In genomic region chrX:104201592-104202139, GRCm38 (mm10) we compare ENCODE assay signal across 8 mouse cellular contexts. TPM values are rescaled to one million over a fixed set of nuclear protein-coding genes. Genes with fewer than 3 reads are reported as not detected.
DNase-seq lines count a peak whose midpoint lies in the region; ATAC-seq and TF ChIP-seq lines count a peak whose summit lies in the region.

No protein-coding gene starts in this region.

- H3K4me3 ChIP-seq in lung, postnatal 0 days (ENCODE audit: low read depth, low read length): peak overlapping the region; percentile 45
- H3K4me3 ChIP-seq in liver, embryonic 11.5 days (ENCODE audit: low read depth, low read length): peak overlapping the region; percentile 48

- peak overlapping the region; percentile 60 for H3K4me2 ChIP-seq in lung, postnatal 0 days (replicated peaks; ENCODE audit: low read depth, low read length)
- H3K4me2 ChIP-seq in liver, embryonic 11.5 days: peak overlapping the region; percentile 71

- no peak for ATAC-seq in lung, postnatal 0 days
- ATAC-seq in liver, embryonic 11.5 days (replicated peaks; ENCODE audit: low FRiP score): no peak

- no peaks in the 10 kb centered on the region for H3K27me3 ChIP-seq in lung, postnatal 0 days (replicated peaks; ENCODE audit: insufficient read depth, low read length)
- H3K27me3 ChIP-seq in liver, embryonic 11.5 days (replicated peaks; ENCODE audit: control insufficient read depth, insufficient read depth, low read length): peaks cover 47% of the 10 kb centered on the region

- TF ChIP-seq EP300 in lung, postnatal 0 days (IDR thresholded peaks at IDR 0.05): no peak

- no peaks in the 10 kb centered on the region for H3K36me3 ChIP-seq in lung, postnatal 0 days (ENCODE audit: insufficient read depth, low read length)
- H3K36me3 ChIP-seq in liver, embryonic 11.5 days (ENCODE audit: control insufficient read depth, insufficient read depth, low read length): no peaks in the 10 kb centered on the region

- no peak for TF ChIP-seq CTCF in lung, postnatal 0 days (IDR thresholded peaks at IDR 0.05)

- no peaks in the 10 kb centered on the region for H3K9me3 ChIP-seq in lung, postnatal 0 days (ENCODE audit: low read length)
- no peaks in the 10 kb centered on the region for H3K9me3 ChIP-seq in liver, embryonic 11.5 days (ENCODE audit: control insufficient read depth, low read length)

- H3K27ac ChIP-seq in lung, postnatal 0 days (ENCODE audit: low read length): no peak overlapping the region
- no peak overlapping the region for H3K27ac ChIP-seq in liver, embryonic 11.5 days (ENCODE audit: low read depth, low read length)

- no peak overlapping the region for H3K9ac ChIP-seq in lung, postnatal 0 days (replicated peaks; ENCODE audit: low read depth)
- H3K9ac ChIP-seq in liver, embryonic 11.5 days (ENCODE audit: low read depth, low read length): no peak overlapping the region

- DNase-seq in adrenal gland, postnatal 14 days: peak; percentile 24
- DNase-seq in adrenal gland, adult 2 months: no peak
- no peak for DNase-seq in lung, postnatal 0 days (ENCODE audit: low spot score)
- DNase-seq in lung, postnatal 4 days: no peak
- no peak for DNase-seq in liver, embryonic 11.5 days (ENCODE audit: low spot score)
- peak; percentile 30 for DNase-seq in right cerebral cortex, postnatal 4 days
- no peak for DNase-seq in frontal cortex, postnatal 14 days (ENCODE audit: low spot score in 2 of 2)
- no peak for DNase-seq in urinary bladder, adult 18-20 months (ENCODE audit: low spot score in 2 of 2)

- 19% methylated on average over 21 of the region's 21 CpGs for WGBS in lung, postnatal 0 days
- WGBS in liver, embryonic 11.5 days: 23% methylated on average over 21 of the region's 21 CpGs

- H3K4me1 ChIP-seq in lung, postnatal 0 days (ENCODE audit: insufficient read depth, low read depth, low read length): no peaks in the 10 kb centered on the region
- no peaks in the 10 kb centered on the region for H3K4me1 ChIP-seq in liver, embryonic 11.5 days (replicated peaks; ENCODE audit: control insufficient read depth, insufficient read depth, low read length)

RNA-seq across cellular contexts. Expression of gene Nexmif, which starts 0.7 kb away (rescaled TPM):
- total RNA-seq in adrenal gland, postnatal 14 days (2021): 11.0 and 11.2 TPM in 2 replicates
- 10 to 100 TPM in 1 of 2 experiments, 1 to 10 TPM in 1; 9.6 to 11.0 TPM for total RNA-seq in adrenal gland, adult 2 months (2021)
- 2.1 and 2.5 TPM in 2 replicates for polyA plus RNA-seq in adrenal gland, adult 2 months (2012; rRNA removed)
- polyA plus RNA-seq in lung, postnatal 0 days (2015; fragmentation: Nextera tagmentation; extraction: Ambion mirVana): 3.6 and 4.2 TPM in 2 replicates
- 0.07 TPM in 1 of 2 replicates, not detected in the other for polyA plus RNA-seq in liver, embryonic 11.5 days (2014; fragmentation: Nextera tagmentation; extraction: Ambion mirVana)

Comparison
In these comparisons a context has a peak if more than half of its experiments do, and no peak if none do; other contexts are left out.
1. DNase-seq: peak in adrenal gland, postnatal 14 days (single experiment) and right cerebral cortex, postnatal 4 days (single experiment); none in adrenal gland, adult 2 months (single experiment), lung, postnatal 0 days (single experiment), lung, postnatal 4 days (0 of 2), liver, embryonic 11.5 days (single experiment), frontal cortex, postnatal 14 days (0 of 2) and urinary bladder, adult 18-20 months (0 of 2).